Mouse (Mus musculus): ENCODE measurements around the gene A930018P22Rik. TPM values are rescaled to one million over a fixed set of nuclear protein-coding genes. Genes with fewer than 3 reads are reported as not detected.
"Not testable (repeated sequence)": the region's sequence is repeated elsewhere in the genome, so short reads cannot be mapped to it uniquely, and the experiment has no call there.

A930018P22Rik gene
- polyA plus RNA-seq (2011; ENCODE audit: insufficient read length, low read depth, missing spikeins): not detected in 2 replicates

DNA sequence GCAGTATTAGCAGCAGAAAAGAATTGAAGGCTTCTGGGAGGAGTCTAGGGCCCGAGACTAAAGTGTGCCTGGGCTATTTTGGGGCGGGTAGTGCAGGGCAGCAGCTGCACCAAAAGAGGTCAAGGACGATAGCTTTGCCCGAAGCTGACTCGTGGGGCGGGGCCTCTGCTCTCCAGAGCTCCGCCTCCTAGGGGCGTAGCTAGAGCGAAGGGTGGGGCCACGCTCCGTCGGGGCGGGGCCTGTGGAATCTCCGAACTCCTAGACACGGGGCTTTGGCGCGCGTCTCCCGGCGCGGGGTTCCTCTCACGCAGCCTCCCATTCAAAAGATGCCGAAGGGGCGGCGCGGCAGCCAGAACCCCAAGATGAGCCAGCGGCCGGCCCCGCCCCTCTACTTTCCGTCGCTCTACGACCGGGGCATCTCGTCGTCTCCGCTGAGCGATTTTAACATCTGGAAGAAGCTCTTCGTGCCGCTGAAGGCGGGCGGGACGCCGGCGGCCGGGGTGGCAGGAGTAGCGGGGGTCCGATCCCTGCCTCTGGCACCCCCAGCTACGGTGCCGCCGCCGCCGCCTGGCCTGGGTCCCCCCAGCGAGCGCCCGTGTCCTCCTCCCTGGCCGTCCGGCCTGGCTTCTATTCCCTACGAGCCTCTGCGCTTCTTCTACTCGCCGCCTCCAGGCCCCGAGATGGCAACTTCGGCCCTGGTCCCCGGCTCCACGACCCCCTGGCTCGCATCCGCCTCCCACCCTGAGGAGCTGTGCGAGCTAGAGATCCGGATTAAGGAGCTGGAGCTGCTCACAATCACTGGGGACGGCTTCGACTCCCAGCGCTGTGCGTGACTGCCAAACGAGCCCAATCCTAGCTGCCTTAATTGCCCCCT is at the start of gene A930018P22Rik:
A930018P22Rik (plus strand) TSS at position 265 of the 874 bp plus-strand sequence.
- Histone ChIP-seq H3K4me1 (ENCODE audit: control insufficient read depth, insufficient read depth, low read length) (0 out of 2 replicates have a peak, but pooled peaks cover 3% of the 10 kb centered on the region), H3K27ac (ENCODE audit: insufficient read depth, low read length) (peak within 1 kb of the TSS; percentile 14; the same call in 1 of the 2 replicates)
- TF ChIP-seq POLR2A (IDR thresholded peaks at IDR 0.05; ENCODE audit: low read depth, low read length): no peak
- TF ChIP-seq CTCF (IDR thresholded peaks at IDR 0.05; ENCODE audit: borderline replicate concordance, insufficient read depth, low read length): no peak

DNA sequence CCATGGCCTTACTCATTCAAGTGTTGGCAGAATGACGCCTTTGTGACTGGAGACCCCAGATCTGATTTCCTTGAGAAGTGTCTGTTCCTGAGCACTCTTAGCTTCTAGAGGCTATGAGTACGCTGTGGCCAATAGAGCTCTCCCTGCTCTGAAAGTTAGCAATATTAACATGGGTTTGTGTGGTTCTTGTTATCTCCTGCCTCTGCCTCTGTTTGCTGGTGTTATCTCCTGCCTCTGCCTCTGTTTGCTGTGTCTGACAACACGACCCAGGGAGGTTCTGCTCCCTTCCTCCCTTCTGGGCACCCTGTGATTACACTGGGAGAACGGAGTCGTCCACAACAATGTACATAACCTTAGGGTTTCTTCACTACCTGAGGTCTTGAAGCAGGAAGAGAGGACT is 44.3 kb upstream of the A930018P22Rik start:
- not testable (repeated sequence) for H3K27ac ChIP-seq (ENCODE audit: insufficient read depth, low read length); H3K4me1 ChIP-seq (ENCODE audit: control insufficient read depth, insufficient read depth, low read length); H3K4me3 ChIP-seq (ENCODE audit: insufficient read depth, low read length)

More for the DNA sequence above, at the start of gene A930018P22Rik:
- H3K4me3 ChIP-seq (ENCODE audit: insufficient read depth, low read length): peak within 1 kb of the TSS; percentile 55

DNA sequence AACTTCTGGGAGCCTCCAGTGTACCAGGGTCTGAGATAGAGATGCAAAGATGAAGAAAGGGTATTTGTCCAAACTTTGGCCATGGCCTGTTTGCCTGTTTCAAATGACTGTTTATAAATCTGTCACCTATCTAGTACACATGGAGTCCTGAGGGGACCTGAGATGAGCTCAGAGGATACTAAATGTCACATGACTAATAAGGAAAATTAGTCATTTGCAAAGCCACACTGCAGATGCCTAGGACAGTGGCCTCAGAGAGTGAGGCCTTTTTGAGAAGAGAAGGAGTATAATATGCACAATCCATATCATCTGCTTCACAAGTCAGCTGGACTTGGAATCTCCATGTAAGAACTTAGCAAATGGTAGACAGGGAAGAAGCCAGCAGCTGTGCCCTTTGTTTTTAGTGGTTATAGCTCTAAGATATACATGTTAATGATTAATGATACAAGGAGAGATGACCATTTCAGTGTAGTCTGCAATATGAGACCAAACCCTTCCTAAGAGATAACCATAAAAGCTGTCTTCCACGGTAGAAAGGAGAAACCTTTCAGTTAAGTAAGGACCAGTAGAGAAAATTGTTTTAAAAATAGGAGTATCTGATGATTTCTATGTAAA is 41.0 kb upstream of the A930018P22Rik start:
- not testable (repeated sequence) for H3K4me1 ChIP-seq (ENCODE audit: control insufficient read depth, insufficient read depth, low read length); H3K27ac ChIP-seq (ENCODE audit: insufficient read depth, low read length); H3K4me3 ChIP-seq (ENCODE audit: insufficient read depth, low read length)

DNA sequence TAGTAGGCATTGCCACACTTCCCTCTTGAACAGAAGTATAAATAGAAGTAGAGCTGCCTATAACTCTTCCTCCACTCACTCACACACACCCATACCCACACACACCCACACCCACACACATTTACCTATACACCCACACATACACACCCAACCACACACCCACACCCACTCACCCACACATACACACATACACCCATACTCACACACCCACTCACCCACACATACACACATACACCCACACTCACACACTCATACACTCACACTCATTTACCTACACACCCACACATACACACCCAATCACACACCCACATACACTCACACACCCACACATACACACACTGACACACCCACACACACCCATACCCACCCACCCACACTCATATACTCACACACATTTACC is 40.1 kb upstream of the A930018P22Rik start:
- Histone ChIP-seq H3K4me1 (ENCODE audit: control insufficient read depth, insufficient read depth, low read length) (peaks cover 4% of the 10 kb centered on the region), H3K4me3 (ENCODE audit: insufficient read depth, low read length) (no peak overlapping the region), H3K27ac (ENCODE audit: insufficient read depth, low read length) (no peak overlapping the region)
- no peak for TF ChIP-seq POLR2A (IDR thresholded peaks at IDR 0.05; ENCODE audit: low read depth, low read length)
- TF ChIP-seq CTCF (IDR thresholded peaks at IDR 0.05; ENCODE audit: borderline replicate concordance, insufficient read depth, low read length): no peak

DNA sequence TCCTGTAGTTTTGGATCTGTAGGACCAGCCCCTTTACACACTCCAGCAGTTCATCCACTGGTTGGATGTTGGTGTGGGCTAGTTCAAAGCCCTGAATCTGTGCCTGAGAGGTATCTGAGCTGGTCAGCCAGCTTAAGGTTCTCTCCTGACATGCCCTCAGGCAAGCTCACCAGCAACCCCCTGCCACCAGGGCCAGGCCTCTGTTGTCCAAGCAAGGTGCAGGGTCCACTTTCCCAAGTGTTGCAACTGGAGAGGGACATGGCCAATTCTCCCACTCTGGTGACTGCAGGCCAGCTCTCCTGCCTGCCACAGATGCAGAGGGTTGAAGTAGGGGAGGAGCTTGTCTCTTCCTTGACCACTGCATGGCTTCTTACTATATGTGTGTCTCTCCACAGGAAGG is 38.5 kb upstream of the A930018P22Rik start:
- not testable (repeated sequence) for H3K27ac ChIP-seq (ENCODE audit: insufficient read depth, low read length); H3K4me1 ChIP-seq (ENCODE audit: control insufficient read depth, insufficient read depth, low read length); H3K4me3 ChIP-seq (ENCODE audit: insufficient read depth, low read length)

DNA sequence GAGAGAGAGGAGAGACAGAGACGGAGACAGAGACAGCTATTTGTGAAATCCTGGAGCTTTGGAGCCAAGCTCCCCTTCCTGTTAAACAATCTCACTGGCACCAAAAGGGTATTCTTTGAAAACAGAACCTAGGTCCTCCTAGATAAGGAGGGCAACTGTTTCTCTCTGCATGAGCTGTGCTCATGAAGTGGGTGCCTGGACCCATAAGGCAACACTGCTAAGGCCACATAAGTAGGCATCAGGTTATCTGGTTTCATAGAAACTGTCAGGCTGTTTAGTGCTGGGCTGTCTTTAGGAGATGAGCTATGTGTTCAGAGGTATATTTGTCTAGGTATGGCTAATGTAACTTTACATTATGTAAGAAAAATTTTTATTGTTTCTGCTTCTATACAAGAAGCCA is 35.0 kb upstream of the A930018P22Rik start:
- not testable (repeated sequence) for H3K4me1 ChIP-seq (ENCODE audit: control insufficient read depth, insufficient read depth, low read length); H3K27ac ChIP-seq (ENCODE audit: insufficient read depth, low read length)

DNA sequence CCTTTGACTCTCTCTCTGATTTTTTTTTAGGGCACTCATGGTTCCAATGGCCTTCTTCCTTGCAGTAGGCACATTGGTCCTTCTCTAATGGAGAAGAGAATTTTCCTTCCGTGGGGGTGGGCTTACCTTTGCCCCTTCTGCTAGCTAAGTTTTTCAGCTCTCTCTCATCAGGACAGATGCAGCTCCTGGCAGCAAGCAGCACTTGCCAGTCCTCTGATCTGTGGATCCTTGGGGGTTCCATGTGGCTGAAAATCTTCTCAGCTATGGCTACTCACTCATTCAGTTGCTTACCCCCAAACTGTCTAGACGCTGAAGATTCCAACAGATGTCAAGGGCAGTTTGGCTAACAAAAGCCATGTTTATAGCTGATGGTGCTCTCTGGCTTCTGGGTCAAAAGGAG is 29.3 kb upstream of the A930018P22Rik start:
- Histone ChIP-seq H3K4me3 (ENCODE audit: insufficient read depth, low read length) (no peak overlapping the region), H3K4me1 (ENCODE audit: control insufficient read depth, insufficient read depth, low read length) (no peaks in the 10 kb centered on the region), H3K27ac (ENCODE audit: insufficient read depth, low read length) (no peak overlapping the region)
- no peak for TF ChIP-seq POLR2A (IDR thresholded peaks at IDR 0.05; ENCODE audit: low read depth, low read length)
- TF ChIP-seq CTCF (IDR thresholded peaks at IDR 0.05; ENCODE audit: borderline replicate concordance, insufficient read depth, low read length): no peak

More for the DNA sequence above, 35.0 kb upstream of the A930018P22Rik start:
- H3K4me3 ChIP-seq (ENCODE audit: insufficient read depth, low read length): not testable (repeated sequence)

DNA sequence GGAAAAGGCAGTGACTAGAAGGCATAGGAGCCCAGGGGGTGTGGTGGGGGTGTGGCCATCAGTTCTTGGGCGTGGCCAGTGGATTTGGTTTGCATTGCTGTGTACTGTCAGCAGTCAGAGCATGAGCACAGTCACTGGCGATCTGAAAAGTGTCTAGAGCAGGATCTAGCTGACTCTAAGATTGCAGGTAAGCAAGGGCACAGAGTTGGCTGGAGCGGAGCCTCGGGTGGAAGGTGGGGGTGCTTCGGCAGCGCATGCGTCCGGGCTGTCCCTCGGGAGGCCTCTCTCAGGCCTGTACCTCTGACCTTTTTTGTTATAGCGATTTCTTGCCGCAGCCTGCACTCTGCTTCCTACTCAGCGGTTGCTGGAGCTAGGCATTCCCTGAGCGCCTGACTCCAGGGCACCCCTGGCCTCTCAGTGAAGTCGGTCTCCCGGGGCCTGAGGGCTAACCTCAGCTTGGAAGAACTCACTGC is 26.8 kb upstream of the A930018P22Rik start, which contains the start of gene Cd59a:
Cd59a (plus strand) TSS at position 61 of the 473 bp plus-strand sequence.
- peak; percentile 92 for TF ChIP-seq POLR2A (IDR thresholded peaks at IDR 0.05; ENCODE audit: low read depth, low read length)
- no peak for TF ChIP-seq CTCF (IDR thresholded peaks at IDR 0.05; ENCODE audit: borderline replicate concordance, insufficient read depth, low read length)
- Histone ChIP-seq H3K27ac (ENCODE audit: insufficient read depth, low read length) (peak within 1 kb of the TSS; percentile 43), H3K4me3 (ENCODE audit: insufficient read depth, low read length) (peak within 1 kb of the TSS; percentile 59), H3K4me1 (ENCODE audit: control insufficient read depth, insufficient read depth, low read length) (peaks cover 4% of the 10 kb centered on the region)

DNA sequence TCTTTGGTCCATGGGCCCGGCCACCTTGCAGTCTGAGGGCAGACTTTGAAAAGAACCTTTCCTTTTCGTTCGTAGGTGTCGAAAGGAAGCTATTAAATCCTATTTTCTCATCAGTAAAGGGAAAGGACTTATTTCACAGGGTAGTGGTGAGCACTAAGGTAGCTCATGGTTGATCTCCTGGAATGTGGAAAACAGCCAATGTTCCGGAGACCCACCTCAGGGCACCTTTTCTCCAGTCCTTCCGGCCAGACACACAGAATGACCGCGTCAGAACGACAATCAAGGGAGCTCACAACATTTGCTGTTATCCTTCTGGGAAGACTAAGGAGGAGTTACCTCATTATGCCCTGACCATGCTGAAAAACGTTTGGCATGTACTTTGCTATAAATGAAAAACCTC is 26.3 kb upstream of the A930018P22Rik start:
- peak overlapping the region; percentile 43 for H3K27ac ChIP-seq (ENCODE audit: insufficient read depth, low read length)
- peaks cover 4% of the 10 kb centered on the region for H3K4me1 ChIP-seq (ENCODE audit: control insufficient read depth, insufficient read depth, low read length)
- TF ChIP-seq POLR2A (IDR thresholded peaks at IDR 0.05; ENCODE audit: low read depth, low read length): no peak
- TF ChIP-seq CTCF (IDR thresholded peaks at IDR 0.05; ENCODE audit: borderline replicate concordance, insufficient read depth, low read length): no peak
- peak overlapping the region; percentile 59 for H3K4me3 ChIP-seq (ENCODE audit: insufficient read depth, low read length)

DNA sequence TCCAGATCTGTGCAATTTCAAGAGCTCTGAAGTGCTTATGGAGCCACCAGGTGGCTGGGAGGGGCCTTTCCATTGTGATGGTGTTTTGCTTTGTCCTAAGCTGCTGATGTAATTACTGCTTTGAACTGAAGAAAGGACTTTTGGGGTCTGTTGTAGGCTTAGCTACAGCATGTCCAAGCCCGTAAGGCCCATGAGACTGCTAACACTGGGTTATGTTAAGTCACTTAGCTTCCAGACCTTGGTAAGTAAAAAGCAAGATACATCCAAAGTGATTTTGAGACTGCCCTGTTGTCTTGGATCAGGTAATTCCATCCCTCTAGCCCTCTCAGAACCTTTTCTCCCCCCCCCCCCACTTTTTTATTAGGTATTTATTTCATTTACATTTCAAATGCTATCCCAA is 25.8 kb upstream of the A930018P22Rik start:
- H3K27ac ChIP-seq (ENCODE audit: insufficient read depth, low read length); H3K4me3 ChIP-seq (ENCODE audit: insufficient read depth, low read length); H3K4me1 ChIP-seq (ENCODE audit: control insufficient read depth, insufficient read depth, low read length): not testable (repeated sequence)

DNA sequence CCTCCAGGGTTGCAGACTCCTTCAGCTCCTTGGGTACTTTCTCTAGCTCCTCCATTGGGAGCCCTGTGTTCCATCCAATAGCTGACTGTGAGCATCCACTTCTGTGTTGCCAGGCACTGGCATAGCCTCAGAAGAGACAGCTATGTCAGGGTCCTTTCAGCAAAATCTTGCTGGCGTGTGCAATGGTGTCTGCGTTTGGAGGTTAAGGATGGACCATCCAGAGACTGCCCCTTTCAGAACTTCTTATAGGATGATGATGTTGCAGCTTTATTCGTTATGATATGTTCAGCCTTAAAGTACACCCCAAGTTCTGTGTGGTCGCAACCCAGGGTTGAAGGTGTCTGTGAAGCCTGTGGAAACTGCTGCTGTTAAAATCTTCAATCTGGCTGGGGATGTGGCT is 25.2 kb upstream of the A930018P22Rik start:
- not testable (repeated sequence) for H3K27ac ChIP-seq (ENCODE audit: insufficient read depth, low read length); H3K4me1 ChIP-seq (ENCODE audit: control insufficient read depth, insufficient read depth, low read length); H3K4me3 ChIP-seq (ENCODE audit: insufficient read depth, low read length)

Measured in embryonic fibroblast, embryonic 13.5 days (primary cell).